Mouse (Mus musculus) CD4-positive, CD25-positive, alpha-beta regulatory T cell, adult 2 months (primary cell): ENCODE data around the gene Gss.

Source experiments
- DNase-seq: peaks from one replicate; pipeline ENCODE4 v3.0.0-alpha.2; 2012; ENCODE audit warnings: low read depth, low spot score

Gene Gss

GRCm38 (mm10) chr2:155592137-155592853 lies at the start of gene Gss:
TSS of gene Gss (minus strand) at chr2:155592810.
- peak; percentile 93 for DNase-seq

GRCm38 (mm10) chr2:155641540-155642472 lies 49.2 kb upstream of the Gss start:
- no peak for DNase-seq

DNA sequence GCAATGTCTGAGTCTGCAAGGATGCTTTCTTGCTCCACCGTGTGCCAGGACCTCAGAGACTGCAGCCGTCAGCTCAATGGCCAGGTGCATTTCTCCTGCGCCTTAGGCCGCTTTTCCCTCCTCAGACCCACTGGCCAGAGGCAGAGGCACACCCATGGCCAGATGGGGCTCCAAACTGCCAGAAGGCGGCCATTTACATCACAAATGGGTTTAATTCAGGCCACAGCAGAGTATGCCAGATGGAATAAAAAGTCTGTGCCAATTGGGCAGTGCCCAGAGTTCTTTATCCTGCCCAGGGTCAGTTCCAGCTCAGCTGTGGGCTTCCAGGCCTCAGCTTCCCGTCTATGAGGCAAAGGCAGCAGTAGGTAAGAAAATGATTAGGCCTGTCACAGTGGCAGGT lies 48.0 kb upstream of the Gss start:
- no peak for DNase-seq

GRCm38 (mm10) chr2:155637411-155637810 lies 44.8 kb upstream of the Gss start:
- DNase-seq: no peak

GRCm38 (mm10) chr2:155636881-155637280 lies 44.3 kb upstream of the Gss start:
- DNase-seq: no peak

DNA sequence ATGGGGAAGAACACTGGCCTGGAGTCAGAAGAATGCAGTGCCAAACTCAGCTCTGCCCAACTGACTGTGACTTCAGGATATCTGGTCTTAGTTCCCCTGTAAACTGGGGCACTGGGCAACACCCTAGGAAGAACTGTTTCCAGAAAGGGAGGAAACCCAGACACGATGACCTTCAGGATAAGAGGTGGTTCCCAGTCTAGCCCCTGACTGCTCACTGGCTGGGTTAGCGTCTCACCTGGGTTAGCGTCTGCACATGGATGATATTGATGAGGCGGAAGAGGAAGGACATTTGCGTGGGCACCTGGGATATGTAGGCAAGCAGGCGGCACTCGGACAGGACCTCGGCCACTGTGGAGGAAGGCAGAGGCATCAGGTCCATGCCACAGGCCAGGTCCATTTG lies 43.4 kb upstream of the Gss start:
- no peak for DNase-seq

DNA sequence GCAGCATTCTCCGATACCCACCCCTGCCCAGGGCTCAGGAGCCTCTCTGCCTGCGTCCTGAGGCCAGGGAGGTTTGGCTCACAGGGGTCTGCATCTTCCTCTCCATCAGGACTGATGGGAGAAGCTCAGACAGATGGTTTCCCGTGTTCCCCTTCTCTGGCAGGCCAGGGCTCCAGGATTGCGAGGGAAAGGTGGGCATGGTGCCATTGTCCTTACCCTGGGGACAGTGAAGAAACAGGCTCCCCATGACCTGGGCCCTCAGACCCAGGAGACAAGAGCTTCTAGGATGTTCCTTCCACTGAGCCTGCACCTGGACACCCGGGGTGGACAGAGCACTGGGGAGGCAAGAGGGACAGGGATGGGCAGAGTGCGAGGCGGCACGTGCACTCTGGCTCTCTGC lies 42.0 kb upstream of the Gss start:
- no peak for DNase-seq

DNA sequence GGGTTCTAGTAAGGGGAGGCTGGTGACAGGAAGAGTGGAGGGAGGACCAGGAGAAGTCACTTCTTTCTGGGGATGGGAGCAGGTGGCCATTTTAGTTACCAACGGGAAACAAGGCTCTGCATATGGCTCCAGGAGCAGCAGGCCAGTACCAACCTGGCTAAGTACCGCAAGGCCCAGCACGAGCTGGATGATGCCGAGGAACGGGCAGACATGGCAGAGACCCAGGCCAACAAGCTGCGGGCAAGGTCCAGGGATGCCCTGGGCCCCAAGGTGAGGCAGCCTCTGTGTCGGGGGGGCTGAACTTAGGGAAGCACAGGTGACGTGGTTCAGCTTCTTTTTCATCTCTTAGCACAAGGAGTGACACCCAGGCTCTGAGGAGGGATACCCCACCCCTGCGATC lies 41.1 kb upstream of the Gss start:
- no peak for DNase-seq

- DNase-seq: no peak
These were observed 40.5 kb upstream of the Gss start for GRCm38 (mm10) chr2:155633121-155633520.

- no peak for DNase-seq
These were observed 39.7 kb upstream of the Gss start for GRCm38 (mm10) chr2:155632138-155632936.

- DNase-seq: no peak
These were observed 38.2 kb upstream of the Gss start for GRCm38 (mm10) chr2:155630590-155631416.

- DNase-seq: no peak
These were observed 37.5 kb upstream of the Gss start for GRCm38 (mm10) chr2:155630153-155630552.

- DNase-seq: peak; percentile 31
These were observed 36.6 kb upstream of the Gss start for GRCm38 (mm10) chr2:155629231-155629661.

DNA sequence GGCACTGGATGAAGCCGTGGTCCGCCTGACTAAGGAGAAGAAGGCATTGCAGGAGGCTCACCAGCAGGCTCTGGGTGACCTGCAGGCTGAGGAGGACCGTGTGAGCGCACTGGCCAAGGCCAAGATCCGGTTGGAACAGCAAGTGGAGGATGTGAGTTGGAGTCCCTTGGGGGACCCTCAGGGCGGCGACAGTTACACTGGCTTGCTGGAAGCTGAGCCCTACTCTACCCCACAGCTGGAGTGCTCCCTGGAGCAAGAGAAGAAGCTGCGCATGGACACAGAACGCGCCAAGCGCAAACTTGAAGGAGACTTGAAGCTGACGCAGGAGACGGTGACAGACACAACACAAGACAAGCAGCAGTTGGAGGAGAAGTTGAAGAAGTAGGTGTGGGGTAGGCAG lies 35.9 kb upstream of the Gss start:
- DNase-seq: no peak

- no peak for DNase-seq
These were observed 35.5 kb upstream of the Gss start for GRCm38 (mm10) chr2:155628112-155628511.

- peak; percentile 86 for DNase-seq
These were observed 34.6 kb upstream of the Gss start for GRCm38 (mm10) chr2:155627030-155627738.

DNA sequence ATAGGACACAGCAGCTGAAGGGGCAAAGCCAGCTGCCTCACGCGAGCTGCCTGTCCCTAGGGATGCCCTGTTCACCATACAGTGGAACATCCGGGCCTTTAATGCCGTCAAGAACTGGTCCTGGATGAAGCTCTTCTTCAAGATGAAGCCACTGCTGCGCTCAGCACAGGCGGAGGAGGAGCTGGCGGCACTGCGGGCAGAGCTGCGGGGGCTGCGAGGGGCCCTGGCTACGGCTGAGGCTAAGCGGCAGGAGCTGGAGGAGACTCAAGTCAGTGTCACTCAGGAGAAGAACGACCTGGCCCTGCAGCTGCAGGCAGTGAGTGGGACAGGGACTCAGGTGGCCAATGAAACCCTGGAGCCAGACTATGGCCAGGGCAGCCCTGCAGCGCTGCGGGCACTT lies 33.7 kb upstream of the Gss start:
- DNase-seq: no peak

DNA sequence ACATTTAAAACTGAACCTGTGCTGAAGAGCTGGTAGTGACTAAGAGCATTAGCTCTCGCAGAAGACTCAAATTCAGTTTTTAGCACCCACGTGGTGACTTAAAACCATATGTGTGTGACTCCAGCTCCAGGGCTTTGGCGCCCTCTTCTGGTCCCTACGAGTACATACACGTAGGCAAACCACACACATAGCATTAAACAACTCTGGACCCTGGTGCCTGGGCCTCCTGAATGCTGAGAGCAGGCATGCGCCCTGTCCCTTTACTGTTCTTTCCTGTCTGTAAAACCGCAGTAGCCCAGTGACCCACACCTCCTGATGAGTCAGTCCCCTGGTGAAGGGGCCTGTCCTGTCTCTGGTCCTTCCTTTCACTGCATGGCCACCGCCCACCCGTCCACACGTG lies 32.1 kb upstream of the Gss start:
- peak; percentile 76 for DNase-seq

GRCm38 (mm10) chr2:155623996-155624395 lies 31.4 kb upstream of the Gss start:
- no peak for DNase-seq

- DNase-seq: peak; percentile 26
These were observed 30.0 kb upstream of the Gss start for GRCm38 (mm10) chr2:155622606-155623005.
